Mouse (Mus musculus) forebrain, embryonic 16.5 days (tissue): ENCODE results near the gene Zfp423. TPM values are rescaled to one million over a fixed set of nuclear protein-coding genes. Genes with fewer than 3 reads are reported as not detected.

Experiments used
- ATAC-seq: fragments of 200-750 bp; cut with Nextera tagmentation; 2 replicates; pipeline ENCODE4 v1.8.0; 2017; ENCODE audit warnings: mild to moderate bottlenecking, moderate library complexity
- H3K27ac ChIP-seq: fragments of 300-500 bp; sonication (generic); 2 replicates; pipeline ENCODE4 v1.5.1; 2014; ENCODE audit warnings: low read length, control low read depth
- H3K27me3 ChIP-seq: fragments of 300-500 bp; sonication (generic); replicated peaks from 2 replicates; pipeline ENCODE4 v1.6.1; 2014; ENCODE audit warnings: low read length; ENCODE audit not compliant: control insufficient read depth, insufficient read depth
- H3K36me3 ChIP-seq: fragments of 300-500 bp; sonication (generic); 2 replicates; pipeline ENCODE4 v1.6.1; 2014; ENCODE audit not compliant: control insufficient read depth, insufficient read depth
- H3K4me1 ChIP-seq: fragments of 300-500 bp; sonication (generic); replicated peaks from 2 replicates; pipeline ENCODE4 v1.6.1; 2014; ENCODE audit warnings: low read length; ENCODE audit not compliant: control insufficient read depth, insufficient read depth
- H3K4me2 ChIP-seq: fragments of 300-500 bp; sonication (generic); 2 replicates; pipeline ENCODE4 v1.6.1; 2014; ENCODE audit warnings: mild to moderate bottlenecking, low read length, control low read depth
- H3K4me3 ChIP-seq: fragments of 300-500 bp; sonication (generic); replicated peaks from 2 replicates; pipeline ENCODE4 v1.5.1; 2014; ENCODE audit warnings: mild to moderate bottlenecking, low read length, control low read depth
- H3K9ac ChIP-seq: fragments of 300-500 bp; sonication (generic); replicated peaks from 2 replicates; pipeline ENCODE4 v1.6.1; 2014; ENCODE audit warnings: low read depth, low read length, control low read depth
- H3K9me3 ChIP-seq: fragments of 300-500 bp; sonication (generic); 2 replicates; pipeline ENCODE4 v1.6.1; 2016; ENCODE audit warnings: low read length; ENCODE audit not compliant: control insufficient read depth
- WGBS: fragments of 180-500 bp; shearing (Covaris S2); extraction: QIAGEN DNeasy Blood & Tissue Kit; methylation state at CpG from one replicate; pipeline ENCODE4 v1.1.7; 2014; 5-methylcytosine and 5-hydroxymethylcytosine counted together
- polyA plus RNA-seq: library from polyadenylated mRNA; unstranded; fragments of >200 nt; fragmentation: Nextera tagmentation; extraction: Ambion mirVana; gene quantifications from 2 replicates; pipeline ENCODE4 v1.2.1, GENCODE M21; 2015

Zfp423 gene
- polyA plus RNA-seq, 1 experiment from 2014 or later: 20.6 TPM

DNA sequence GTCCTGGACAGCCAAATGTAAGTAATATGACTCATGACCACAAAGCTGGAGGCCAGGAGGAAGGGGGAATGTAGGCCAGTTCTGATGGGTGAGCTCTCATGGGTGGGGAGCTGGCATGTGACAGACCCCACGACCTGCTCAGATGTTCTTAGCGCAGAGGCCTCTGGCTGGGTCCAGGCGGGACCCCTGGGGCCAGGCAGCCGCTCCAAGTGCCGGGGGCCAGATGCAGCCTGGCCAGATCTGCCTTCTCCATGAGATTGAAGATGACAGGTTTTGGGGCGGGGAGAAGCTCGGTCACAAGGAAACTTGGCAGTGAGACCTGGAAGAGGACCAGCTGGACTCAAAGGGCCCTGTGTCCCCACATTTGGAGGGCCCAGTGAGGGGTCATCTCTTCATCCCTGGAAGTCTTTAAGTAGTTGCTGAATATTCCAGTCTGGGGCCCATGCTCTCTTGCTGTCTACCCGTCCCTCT, 257.3 kb downstream of the Zfp423 start:
- ATAC-seq: peak; percentile 48
- H3K27me3 ChIP-seq: no peaks in the 10 kb centered on the region
- peaks cover 32% of the 10 kb centered on the region for H3K4me1 ChIP-seq
- no peak overlapping the region for H3K4me3 ChIP-seq
- no peak overlapping the region; the same call in 1 of the 2 replicates for H3K4me2 ChIP-seq
- no peaks in the 10 kb centered on the region for H3K9me3 ChIP-seq
- H3K36me3 ChIP-seq: no peaks in the 10 kb centered on the region
- no peak overlapping the region for H3K9ac ChIP-seq
- 34% methylated on average over 8 of the region's 8 CpGs for WGBS
- peak overlapping the region; percentile 72 for H3K27ac ChIP-seq

DNA sequence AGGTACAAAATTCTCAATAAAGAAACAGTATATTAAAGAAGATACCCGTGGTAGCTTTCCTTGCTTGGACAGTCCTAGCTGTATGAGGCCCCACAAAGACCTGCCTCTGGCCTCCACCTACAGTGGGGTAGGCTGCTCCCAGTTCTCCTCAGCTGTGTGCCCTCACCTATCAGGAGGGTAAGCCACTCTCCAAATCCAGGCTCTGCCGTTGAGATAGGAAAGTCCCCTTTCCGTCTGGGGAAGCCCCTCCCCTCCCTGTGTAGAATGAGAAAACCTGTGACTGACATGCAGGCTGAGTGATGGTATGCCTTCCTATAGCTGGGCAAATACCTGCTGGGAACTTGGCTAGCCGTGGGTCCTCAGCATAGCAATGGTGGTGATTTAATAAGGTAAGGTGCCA, 257.8 kb downstream of the Zfp423 start:
- no peak overlapping the region for H3K9ac ChIP-seq
- H3K9me3 ChIP-seq: no peaks in the 10 kb centered on the region
- no peak overlapping the region for H3K4me3 ChIP-seq
- H3K36me3 ChIP-seq: no peaks in the 10 kb centered on the region
- H3K27me3 ChIP-seq: no peaks in the 10 kb centered on the region
- no peak for ATAC-seq
- WGBS: 68% methylated on average over 4 of the region's 4 CpGs
- peak overlapping the region; percentile 72 for H3K27ac ChIP-seq
- H3K4me2 ChIP-seq: no peak overlapping the region
- peaks cover 33% of the 10 kb centered on the region for H3K4me1 ChIP-seq

DNA sequence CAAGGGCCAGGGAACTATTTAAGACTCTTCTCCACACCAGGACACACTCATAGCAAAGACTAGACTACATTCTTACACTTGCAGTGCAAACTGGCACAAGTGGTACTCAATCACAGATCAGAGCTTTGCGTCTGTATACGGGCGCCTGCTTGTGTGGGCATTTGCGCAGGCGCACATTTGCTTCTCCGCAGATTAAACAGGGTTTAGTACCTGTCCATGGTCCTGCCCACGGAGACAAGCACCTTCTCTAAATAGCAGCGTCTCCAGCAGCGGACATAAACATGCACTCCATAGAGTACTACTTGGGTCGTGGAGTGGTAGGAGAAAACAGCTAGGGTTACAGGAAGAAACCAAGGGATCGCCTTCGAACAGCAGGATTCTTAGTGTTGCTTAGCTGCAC, 259.1 kb downstream of the Zfp423 start:
- no peak overlapping the region for H3K27ac ChIP-seq
- H3K27me3 ChIP-seq: no peaks in the 10 kb centered on the region
- peaks cover 34% of the 10 kb centered on the region for H3K4me1 ChIP-seq
- H3K9ac ChIP-seq: no peak overlapping the region
- no peak overlapping the region for H3K4me2 ChIP-seq
- no peak overlapping the region for H3K4me3 ChIP-seq
- WGBS: 67% methylated on average over 12 of the region's 12 CpGs
- H3K36me3 ChIP-seq: no peaks in the 10 kb centered on the region
- ATAC-seq: no peak
- no peaks in the 10 kb centered on the region for H3K9me3 ChIP-seq

DNA sequence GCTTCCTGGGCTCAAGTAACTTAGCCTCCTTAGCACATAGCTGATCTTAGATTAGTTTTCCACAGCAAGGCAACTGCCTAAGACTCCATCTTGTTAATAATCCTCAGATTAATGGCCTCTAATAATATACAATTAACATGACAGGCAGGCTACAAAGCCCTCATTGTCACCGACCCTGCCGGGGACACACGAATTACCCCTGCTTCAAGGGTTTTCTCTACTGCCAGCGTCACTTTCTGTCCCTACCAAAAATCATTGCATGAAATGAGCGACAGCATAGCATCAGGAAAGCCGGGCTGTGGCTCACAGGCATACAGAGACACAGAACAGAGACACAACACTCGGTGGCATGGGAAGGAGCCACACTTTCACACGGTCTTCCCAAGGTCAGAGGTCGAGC, 262.3 kb downstream of the Zfp423 start:
- 18% methylated on average over 9 of the region's 9 CpGs for WGBS
- Histone ChIP-seq H3K36me3 (no peaks in the 10 kb centered on the region), H3K4me1 (peaks cover 16% of the 10 kb centered on the region), H3K27ac (no peak overlapping the region), H3K4me2 (no peak overlapping the region), H3K9me3 (no peaks in the 10 kb centered on the region), H3K4me3 (no peak overlapping the region), H3K27me3 (no peaks in the 10 kb centered on the region), H3K9ac (no peak overlapping the region)
- no peak for ATAC-seq

DNA sequence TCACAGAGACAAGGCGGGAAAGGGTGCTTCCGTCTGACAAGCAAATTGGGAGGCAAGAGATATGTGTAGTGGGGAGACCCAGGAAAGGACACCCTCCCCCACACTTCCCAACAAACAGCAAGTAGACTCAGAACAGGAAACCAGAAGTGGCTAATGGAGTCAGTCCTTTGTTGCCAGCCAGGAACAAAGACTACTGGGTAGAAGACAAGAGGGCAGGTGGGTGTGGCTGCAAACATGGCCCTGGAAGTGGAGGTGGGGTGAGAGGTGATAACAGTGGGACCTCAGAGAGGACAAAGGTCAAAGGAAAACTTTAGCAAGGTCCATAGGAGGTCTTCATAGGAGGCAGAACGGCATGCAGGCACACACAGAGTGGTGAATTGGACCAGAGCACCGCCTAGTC, 265.7 kb downstream of the Zfp423 start:
- Histone ChIP-seq H3K27ac (no peak overlapping the region), H3K4me2 (no peak overlapping the region)

DNA sequence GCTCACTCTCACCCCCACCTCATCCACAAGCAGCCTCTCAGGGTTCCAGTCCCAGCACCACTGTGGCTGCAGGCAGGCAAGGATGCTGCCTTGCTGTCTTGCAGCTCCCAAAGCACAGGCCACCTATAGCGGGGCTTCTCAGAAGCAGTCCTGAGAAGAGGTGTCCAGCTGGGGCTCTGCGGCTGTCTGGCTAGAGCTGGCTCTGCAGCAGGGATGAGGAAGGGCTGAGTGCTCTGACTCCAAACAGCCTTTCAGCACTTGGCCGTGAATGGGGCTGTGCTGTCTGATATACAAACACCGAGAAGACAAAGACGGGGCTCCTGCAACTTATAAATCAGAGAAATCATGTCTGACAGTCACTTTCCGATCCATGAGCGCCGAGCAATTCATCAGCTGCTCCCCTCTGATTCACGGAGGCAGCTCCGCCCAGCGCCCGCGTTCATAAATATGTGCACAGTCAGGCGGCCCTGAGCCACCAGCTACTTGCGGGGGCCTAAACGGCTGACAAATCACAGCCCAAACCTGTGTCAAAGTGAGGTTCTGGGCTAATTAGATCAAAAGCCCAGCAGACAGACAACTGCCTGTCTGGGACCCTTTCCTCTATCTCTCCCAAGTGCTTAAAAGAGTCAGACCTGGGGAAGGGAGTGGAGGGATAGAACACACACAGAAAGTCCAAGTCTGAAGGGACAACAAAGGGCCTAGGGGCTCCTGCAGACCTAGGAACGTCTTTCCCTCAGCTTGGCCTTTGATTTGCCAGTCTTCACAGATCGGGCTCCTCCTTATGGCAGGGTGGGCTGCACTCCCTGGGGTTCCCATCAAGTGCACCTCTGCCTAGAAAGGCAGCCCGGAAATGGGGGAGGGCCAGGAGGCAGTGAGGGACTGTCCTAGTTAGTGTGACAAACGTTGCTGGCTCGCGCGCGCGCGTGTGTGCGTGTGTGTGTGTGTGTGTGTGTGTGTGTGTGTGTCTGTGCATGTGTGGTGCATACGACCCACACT, 269.0 kb downstream of the Zfp423 start:
- no peak for ATAC-seq
- peak overlapping the region; percentile 34 for H3K4me2 ChIP-seq
- peaks cover 58% of the 10 kb centered on the region for H3K4me1 ChIP-seq
- no peak overlapping the region for H3K4me3 ChIP-seq
- WGBS: 21% methylated on average over 28 of the region's 28 CpGs
- H3K27me3 ChIP-seq: no peaks in the 10 kb centered on the region
- no peaks in the 10 kb centered on the region for H3K9me3 ChIP-seq
- H3K27ac ChIP-seq: peak overlapping the region; percentile 55
- H3K36me3 ChIP-seq: no peaks in the 10 kb centered on the region
- H3K9ac ChIP-seq: peak overlapping the region; percentile 33

More for the DNA sequence above, 265.7 kb downstream of the Zfp423 start:
- no peaks in the 10 kb centered on the region for H3K36me3 ChIP-seq
- peaks cover 38% of the 10 kb centered on the region for H3K4me1 ChIP-seq
- H3K9ac ChIP-seq: no peak overlapping the region
- WGBS: 93% methylated on average over 4 of the region's 4 CpGs
- no peak overlapping the region for H3K4me3 ChIP-seq
- no peaks in the 10 kb centered on the region for H3K27me3 ChIP-seq
- ATAC-seq: no peak
- H3K9me3 ChIP-seq: no peaks in the 10 kb centered on the region

DNA sequence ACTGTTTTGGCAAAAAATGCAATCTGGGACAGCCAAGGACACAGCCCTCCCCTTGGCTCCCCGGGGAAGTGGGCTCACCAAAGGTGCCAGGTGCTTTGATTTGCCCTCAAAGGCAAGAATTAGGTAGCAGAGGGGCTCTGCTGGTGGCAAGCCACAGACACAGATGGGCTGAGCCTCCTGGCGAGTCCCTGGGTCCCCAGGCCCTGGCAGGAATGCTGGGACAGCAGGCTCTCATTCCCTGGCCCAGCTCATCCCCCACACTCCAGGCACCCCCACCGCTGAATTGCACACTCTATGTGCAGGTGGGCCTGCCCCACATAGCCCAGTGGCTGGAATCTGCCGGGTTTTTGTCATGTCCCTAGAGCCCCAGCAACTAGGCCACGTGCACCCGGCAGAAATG, 270.2 kb downstream of the Zfp423 start:
- Histone ChIP-seq H3K27me3 (no peaks in the 10 kb centered on the region; the same call in 1 of the 2 replicates), H3K4me2 (no peak overlapping the region), H3K4me3 (no peak overlapping the region), H3K27ac (peak overlapping the region; percentile 55), H3K9me3 (no peaks in the 10 kb centered on the region), H3K4me1 (peaks cover 62% of the 10 kb centered on the region), H3K9ac (no peak overlapping the region), H3K36me3 (no peaks in the 10 kb centered on the region)
- peak; percentile 54 for ATAC-seq
- 45% methylated on average over 6 of the region's 6 CpGs for WGBS

DNA sequence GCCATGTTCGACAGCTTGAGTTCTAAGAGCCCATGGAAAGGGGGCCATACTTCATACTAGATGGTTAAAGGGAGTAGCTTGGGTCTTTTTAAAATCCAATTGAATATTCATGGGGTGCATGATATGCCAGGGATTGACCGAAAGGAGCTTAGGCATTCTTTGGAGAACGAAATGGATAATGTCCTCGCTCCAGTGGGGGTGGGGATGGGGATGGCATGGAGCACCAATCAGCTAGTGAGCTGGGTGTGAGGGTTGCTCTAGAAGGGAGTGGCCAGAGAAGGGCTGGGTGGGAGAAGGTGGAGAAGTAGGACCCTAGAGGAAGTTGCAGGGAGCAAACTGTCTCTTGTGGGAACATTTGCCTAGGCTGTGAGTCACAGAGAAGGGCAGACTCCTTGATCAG, 271.0 kb downstream of the Zfp423 start:
- Histone ChIP-seq H3K27me3 (no peaks in the 10 kb centered on the region; the same call in 1 of the 2 replicates), H3K4me3 (no peak overlapping the region), H3K9ac (no peak overlapping the region), H3K4me1 (peaks cover 62% of the 10 kb centered on the region), H3K27ac (no peak overlapping the region), H3K36me3 (no peaks in the 10 kb centered on the region), H3K9me3 (no peaks in the 10 kb centered on the region), H3K4me2 (no peak overlapping the region)
- ATAC-seq: 0 out of 2 replicates have a peak, but pooled peaks have one; percentile 8
- 29% methylated on average over 4 of the region's 4 CpGs for WGBS

DNA sequence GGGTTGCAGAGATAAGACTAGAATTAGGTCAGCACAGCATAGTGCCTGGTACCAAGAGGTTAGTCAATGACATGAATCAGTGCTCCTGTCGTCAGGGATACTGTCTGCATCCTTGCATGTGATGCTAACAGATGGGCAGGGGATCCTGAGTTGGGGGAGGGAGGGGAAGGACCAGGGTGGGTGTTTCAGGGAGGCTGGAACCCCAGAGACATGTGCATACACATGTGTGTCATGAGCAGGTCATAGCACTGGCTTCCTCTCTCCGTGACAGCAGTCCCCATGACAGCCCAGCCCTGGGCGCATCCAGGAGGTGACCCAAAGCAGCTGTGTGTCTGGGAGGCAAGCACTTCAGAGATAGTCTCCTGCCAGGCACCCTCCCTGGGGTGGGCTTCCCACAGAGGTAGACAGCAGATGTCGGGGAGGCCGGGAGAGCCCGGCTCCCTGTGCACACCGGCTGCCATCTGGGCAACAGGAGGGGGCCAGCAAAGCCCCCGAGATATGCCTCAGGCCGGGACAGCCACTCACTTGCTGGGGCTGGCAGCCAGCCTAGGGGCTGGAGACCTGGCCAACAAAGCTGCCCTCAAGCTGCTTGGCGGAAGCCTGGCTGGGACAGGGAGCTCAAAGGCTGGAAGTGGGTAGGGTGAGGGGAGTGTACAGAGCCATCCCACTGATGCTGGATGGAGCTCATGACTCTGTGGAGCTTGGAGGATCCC, 272.3 kb downstream of the Zfp423 start:
- Histone ChIP-seq H3K27ac (peak overlapping the region; percentile 57), H3K27me3 (no peaks in the 10 kb centered on the region; the same call in 1 of the 2 replicates), H3K36me3 (no peaks in the 10 kb centered on the region), H3K4me1 (peaks cover 67% of the 10 kb centered on the region), H3K4me2 (no peak overlapping the region), H3K9me3 (no peaks in the 10 kb centered on the region), H3K4me3 (no peak overlapping the region), H3K9ac (no peak overlapping the region)
- 35% methylated on average over 10 of the region's 10 CpGs for WGBS
- ATAC-seq: peak; percentile 39; the same call in 1 of the 2 replicates
